ENCODE assay signal across 37 mouse cellular contexts in the genomic region with DNA sequence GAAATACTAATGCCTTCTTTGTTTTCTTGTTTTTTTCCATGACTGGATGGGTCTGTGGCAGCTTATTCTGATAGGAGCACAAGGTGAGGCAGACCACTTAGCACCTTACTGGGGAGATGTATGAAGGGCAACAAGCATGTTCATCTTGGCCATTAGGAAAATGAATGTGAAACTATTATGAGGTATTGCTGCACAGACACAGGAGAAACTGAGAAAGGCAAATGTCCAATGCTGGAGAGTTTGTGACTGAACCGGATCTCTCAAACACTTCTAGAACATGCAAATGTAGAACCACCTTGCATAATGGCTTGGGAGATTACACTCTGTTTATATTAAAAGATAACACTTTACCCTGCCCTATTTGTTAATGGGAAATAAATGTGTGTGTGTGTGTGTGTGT. TPM values are rescaled to one million over a fixed set of nuclear protein-coding genes. Genes with fewer than 3 reads are reported as not detected.
"Had no signal": no experiment of that assay in that cellular context is flagged by ENCODE, and none has a peak within 500 bp of the region (broad histone marks: within the 10 kb centered on the region; RNA-seq: fewer than 3 reads in every experiment).

No protein-coding gene starts in this region.

- H3K27me3 ChIP-seq: limb, embryonic 12.5 days; limb, embryonic 13.5 days; limb, embryonic 15.5 days; liver, embryonic 12.5 days; liver, embryonic 13.5 days; liver, embryonic 15.5 days; lung, embryonic 15.5 days; megakaryocyte, embryonic 14.5 days; midbrain, embryonic 12.5 days; midbrain, embryonic 13.5 days; midbrain, embryonic 15.5 days had no signal

- H3K9me3 ChIP-seq: limb, embryonic 10.5 days; limb, embryonic 12.5 days; limb, embryonic 13.5 days; limb, embryonic 15.5 days; liver, embryonic 12.5 days; liver, embryonic 13.5 days; liver, embryonic 15.5 days; lung, embryonic 15.5 days; megakaryocyte, embryonic 14.5 days; midbrain, embryonic 10.5 days; midbrain, embryonic 15.5 days had no signal

- H3K4me3 ChIP-seq: left cerebral cortex, adult 2 months; limb, embryonic 10.5 days; limb, embryonic 12.5 days; limb, embryonic 13.5 days; limb, embryonic 15.5 days; liver, embryonic 12.5 days; liver, embryonic 13.5 days; liver, embryonic 15.5 days; lung, embryonic 15.5 days; megakaryocyte, embryonic 14.5 days; midbrain, embryonic 10.5 days; midbrain, embryonic 12.5 days; midbrain, embryonic 13.5 days; midbrain, embryonic 15.5 days; myocyte had no signal

- H3K4me2 ChIP-seq: limb, embryonic 12.5 days; limb, embryonic 13.5 days; limb, embryonic 15.5 days; liver, embryonic 11.5 days; liver, embryonic 12.5 days; liver, embryonic 13.5 days; liver, embryonic 15.5 days; lung, embryonic 14.5 days; lung, embryonic 15.5 days; midbrain, embryonic 11.5 days; midbrain, embryonic 12.5 days; midbrain, embryonic 13.5 days; midbrain, embryonic 15.5 days had no signal

- ATAC-seq: liver, embryonic 12.5 days; liver, postnatal 0 days; lung, postnatal 0 days; midbrain, embryonic 13.5 days; midbrain, embryonic 15.5 days; midbrain, embryonic 16.5 days had no signal

- DNase-seq: left cerebral cortex, postnatal 4 days; liver; liver, embryonic 13.5 days; liver, postnatal 0 days; lung, adult 18-20 months; lung, adult 2 months; lung, embryonic 14.5 days; lung, postnatal 10 days; lung, postnatal 14 days; lung, postnatal 36 days; lung, postnatal 4 days; midbrain, embryonic 14.5 days had no signal

- H3K36me3 ChIP-seq: limb, embryonic 10.5 days; limb, embryonic 12.5 days; limb, embryonic 13.5 days; limb, embryonic 15.5 days; liver, embryonic 12.5 days; liver, embryonic 13.5 days; liver, embryonic 15.5 days; lung, embryonic 15.5 days; midbrain, embryonic 10.5 days; midbrain, embryonic 12.5 days; midbrain, embryonic 13.5 days; midbrain, embryonic 15.5 days had no signal

- H3K4me1 ChIP-seq: limb, embryonic 10.5 days; limb, embryonic 12.5 days; limb, embryonic 13.5 days; limb, embryonic 15.5 days; liver, embryonic 12.5 days; liver, embryonic 13.5 days; liver, embryonic 15.5 days; lung, embryonic 15.5 days; megakaryocyte, embryonic 14.5 days; midbrain, embryonic 10.5 days; midbrain, embryonic 12.5 days; midbrain, embryonic 13.5 days; midbrain, embryonic 15.5 days had no signal

- H3K9ac ChIP-seq: limb, embryonic 12.5 days; limb, embryonic 13.5 days; limb, embryonic 15.5 days; liver, embryonic 12.5 days; liver, embryonic 13.5 days; liver, embryonic 14.5 days; liver, embryonic 15.5 days; liver, postnatal 0 days; lung, embryonic 14.5 days; lung, embryonic 15.5 days; midbrain, embryonic 12.5 days; midbrain, embryonic 13.5 days; midbrain, embryonic 15.5 days had no signal

- H3K27ac ChIP-seq: left cerebral cortex, adult 2 months; limb, embryonic 10.5 days; limb, embryonic 12.5 days; limb, embryonic 13.5 days; limb, embryonic 15.5 days; liver, embryonic 12.5 days; liver, embryonic 13.5 days; liver, embryonic 14.5 days; liver, embryonic 15.5 days; lung, embryonic 15.5 days; macrophage; midbrain, embryonic 10.5 days; midbrain, embryonic 12.5 days; midbrain, embryonic 13.5 days; midbrain, embryonic 15.5 days had no signal

RNA-seq across cellular contexts. Expression of gene Cadps, which starts 54.0 kb away (rescaled TPM):
- total RNA-seq: megakaryocyte progenitor cell, adult 5-6 weeks; megakaryocyte, adult 5-6 weeks; monocyte, adult 5-6 weeks had no signal
- polyA plus RNA-seq: liver, adult 2 months; liver, embryonic 16.5 days; liver, postnatal 0 days; macrophage; myocyte had no signal
